In the genomic region with DNA sequence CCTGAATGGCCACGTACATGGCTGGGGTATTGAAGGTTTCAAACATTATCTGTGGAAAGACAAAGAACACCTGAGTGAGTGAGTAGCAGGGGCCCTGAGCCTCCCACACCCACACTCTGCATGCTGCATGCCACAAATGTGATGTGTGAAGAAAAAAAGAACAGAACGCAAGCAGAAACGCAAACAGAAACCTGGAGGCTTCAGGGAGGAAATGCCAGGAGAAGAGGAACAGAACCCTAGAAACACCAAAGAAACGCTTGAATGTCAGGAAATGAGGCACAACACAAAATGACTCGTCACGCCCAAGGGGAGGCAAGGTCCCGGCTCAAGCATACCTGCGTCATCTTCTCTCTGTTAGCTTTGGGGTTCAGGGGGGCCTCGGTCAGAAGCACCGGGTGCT, we compare ENCODE assay signal across 8 mouse cellular contexts. TPM values are rescaled to one million over a fixed set of nuclear protein-coding genes. Genes with fewer than 3 reads are reported as not detected.
DNase-seq lines count a peak whose midpoint lies in the region; ATAC-seq and TF ChIP-seq lines count a peak whose summit lies in the region.

No protein-coding gene starts in this region.

- no peak for ATAC-seq in cerebellum, adult (ENCODE audit: insufficient number of reproducible peaks, low FRiP score, low TSS enrichment)

- WGBS in cerebellum, adult 2 months = 4% methylated on average over 10 of the region's 10 CpGs

- no peak for TF ChIP-seq POLR2A in cerebellum, adult 2 months (IDR thresholded peaks at IDR 0.05; ENCODE audit: borderline replicate concordance, insufficient read depth, low read length)
- no peak for TF ChIP-seq POLR2A in testis, adult 2 months (IDR thresholded peaks at IDR 0.05; ENCODE audit: control insufficient read depth, low read depth, low read length)
- no peak for TF ChIP-seq POLR2A in myocyte (IDR thresholded peaks at IDR 0.05; ENCODE audit: insufficient read length, low read depth)

- no peaks in the 10 kb centered on the region for H3K27me3 ChIP-seq in cerebellum, adult 2 months (ENCODE audit: control insufficient read depth, insufficient read depth, low read length)
- no peaks in the 10 kb centered on the region for H3K27me3 ChIP-seq in testis, adult 2 months (ENCODE audit: control insufficient read depth, insufficient read depth, low read length)
- H3K27me3 ChIP-seq in myocyte (ENCODE audit: control insufficient read depth, insufficient read depth, insufficient read length) = no peaks in the 10 kb centered on the region

- H3ac ChIP-seq in myocyte (ENCODE audit: control insufficient read depth, insufficient read length) = peak overlapping the region; percentile 94

- peak in 1 of 2 experiments; percentile 43 for DNase-seq in cerebellum, adult 2 months
- DNase-seq in testis, postnatal 14 days (ENCODE audit: low spot score) = no peak
- peak; percentile 8 to 9 for DNase-seq in gastrocnemius, postnatal 4 days (ENCODE audit: low spot score in 2 of 2)
- DNase-seq in kidney, postnatal 4 days = peak; percentile 22 to 33
- DNase-seq in Muller cell, postnatal 12 days (ENCODE audit: inconsistent ontology term) = no peak

- peaks cover 33% of the 10 kb centered on the region for H3K79me2 ChIP-seq in myocyte (ENCODE audit: control insufficient read depth, insufficient read depth)

- peak overlapping the region; percentile 75 for H3K4me3 ChIP-seq in cerebellum, adult 2 months (replicated peaks; ENCODE audit: insufficient read depth, low read depth, low read length)
- H3K4me3 ChIP-seq in testis, adult 2 months (ENCODE audit: control insufficient read depth, low read depth, low read length) = peak overlapping the region; percentile 91
- H3K4me3 ChIP-seq in myocyte = peak overlapping the region; percentile 97

- 0 out of 2 replicates have a peak overlapping the region, but pooled peaks have one; percentile 90 for H3K27ac ChIP-seq in cerebellum, adult 2 months (ENCODE audit: insufficient read depth, low read length)
- H3K27ac ChIP-seq in testis, adult 2 months (ENCODE audit: control insufficient read depth, insufficient read depth, low read depth, low read length) = 0 out of 2 replicates have a peak overlapping the region, but pooled peaks have one; percentile 5

- no peaks in the 10 kb centered on the region for H3K36me3 ChIP-seq in testis, adult 2 months (ENCODE audit: control insufficient read depth, insufficient read depth, low read length)
- peaks cover 16% of the 10 kb centered on the region for H3K36me3 ChIP-seq in myocyte (ENCODE audit: control insufficient read depth, insufficient read depth)

- H3K4me1 ChIP-seq in cerebellum, adult 2 months (ENCODE audit: control insufficient read depth, insufficient read depth, low read length) = peaks cover 11% of the 10 kb centered on the region
- peaks cover 18% of the 10 kb centered on the region for H3K4me1 ChIP-seq in testis, adult 2 months (ENCODE audit: control insufficient read depth, insufficient read depth, low read length)

- peak overlapping the region; percentile 58 for H3K4me2 ChIP-seq in myocyte (ENCODE audit: low read depth)

- no peak for TF ChIP-seq CTCF in cerebellum, adult 2 months (IDR thresholded peaks at IDR 0.05; ENCODE audit: borderline replicate concordance, insufficient read depth, low read depth, low read length)
- no peak for TF ChIP-seq CTCF in testis, adult 2 months (IDR thresholded peaks at IDR 0.05; ENCODE audit: control insufficient read depth, insufficient read depth, insufficient replicate concordance, low read depth, low read length)

TF ChIP-seq in myocyte, 11 proteins besides CTCF, POLR2A, EP300 and RAD21:
- TF ChIP-seq POLR2AphosphoS2 (IDR thresholded peaks at IDR 0.05; ENCODE audit: insufficient read length, low read depth) = no peak

RNA-seq across cellular contexts. Expression of a gene that starts 1.0 kb away (rescaled TPM):
- 834 and 845 TPM in 2 replicates for polyA plus RNA-seq in cerebellum, adult 2 months (2012; rRNA removed)
- polyA plus RNA-seq in testis, adult 2 months (2012; rRNA removed) = 670 and 672 TPM in 2 replicates
- 100 to 1,000 TPM; 861 to 883 TPM for total RNA-seq in gastrocnemius, postnatal 4 days (2021)
- polyA plus RNA-seq in myocyte (2012; fragmentation: generic; extraction: Trizol) = 2,358 TPM

RNA-seq across cellular contexts. Expression of a gene that starts 14.0 kb away (rescaled TPM):
- 0.29 TPM in 1 of 2 replicates, not detected in the other for polyA plus RNA-seq in cerebellum, adult 2 months (2012; rRNA removed)
- polyA plus RNA-seq in testis, adult 2 months (2012; rRNA removed) = 1.6 and 2.1 TPM in 2 replicates
- under 1 TPM; 0.52 to 0.98 TPM for total RNA-seq in gastrocnemius, postnatal 4 days (2021)
- polyA plus RNA-seq in myocyte (2012; fragmentation: generic; extraction: Trizol) = 1.1 TPM

RNA-seq across cellular contexts. Expression of a gene that starts 31.3 kb away (rescaled TPM):
- polyA plus RNA-seq in cerebellum, adult 2 months (2012; rRNA removed) = 34.4 and 34.8 TPM in 2 replicates
- polyA plus RNA-seq in testis, adult 2 months (2012; rRNA removed) = 57.8 and 67.1 TPM in 2 replicates
- 10 to 100 TPM; 16.7 to 16.9 TPM for total RNA-seq in gastrocnemius, postnatal 4 days (2021)
- polyA plus RNA-seq in myocyte (2012; fragmentation: generic; extraction: Trizol) = 12.3 TPM

Comparison
In these comparisons a context has a peak if more than half of its experiments do, and no peak if none do; other contexts are left out.
1. DNase-seq: peak in gastrocnemius, postnatal 4 days (2 of 2) and kidney, postnatal 4 days (2 of 2); none in testis, postnatal 14 days (single experiment) and Muller cell, postnatal 12 days (single experiment).
2. Peak in every context shown above with its lines, with median percentiles within 50 percentile points of each other: H3K4me3 ChIP-seq.